Mouse (Mus musculus): ENCODE results near the gene Sh3bp1. TPM values are rescaled to one million over a fixed set of nuclear protein-coding genes. Genes with fewer than 3 reads are reported as not detected.
A peak's percentile ranks its signal among the peaks of the same experiment; 100 is the strongest.

The Sh3bp1 gene
- total and polyA plus RNA-seq, 3 experiments, result 21.0 to 80.2 TPM; not detected in 1

- no peaks in the 10 kb centered on the region for H3K27me3 ChIP-seq (ENCODE audit: control insufficient read depth in 1 of 2, insufficient read depth in 2 of 2, low read length in 2 of 2)
- no peak overlapping the region for H3K27ac ChIP-seq (ENCODE audit: control insufficient read depth, low read depth, low read length)
- H3K4me1 ChIP-seq (ENCODE audit: control insufficient read depth in 1 of 2, insufficient read depth in 2 of 2, low read length in 2 of 2), result peaks cover 4 to 36% of the 10 kb centered on the region in 2 experiments
- DNase-seq (ENCODE audit: low read depth, low spot score), result no peak
- H3K4me3 ChIP-seq (ENCODE audit: control insufficient read depth in 1 of 2, insufficient read depth in 1 of 2, low read depth in 2 of 2, low read length in 2 of 2), result peak overlapping the region; percentile 14 to 19; a peak in 3 of 4 replicates
- H3K79me2 ChIP-seq (ENCODE audit: control insufficient read depth, insufficient read depth, low read length, poor library complexity), result peaks cover 21% of the 10 kb centered on the region
- H3K9ac ChIP-seq (ENCODE audit: control insufficient read depth, low read depth, low read length, poor library complexity, severe bottlenecking), result peak overlapping the region; percentile 22; the same call in 1 of the 2 replicates
- H3K36me3 ChIP-seq (ENCODE audit: control insufficient read depth in 1 of 2, insufficient read depth in 2 of 2, low read length in 2 of 2), result peaks cover 0 to 15% of the 10 kb centered on the region in 2 experiments; a peak in 2 of 4 replicates
- H3K9me3 ChIP-seq (replicated peaks; ENCODE audit: insufficient read depth, low read length), result no peaks in the 10 kb centered on the region
- TF ChIP-seq USF1 (IDR thresholded peaks at IDR 0.05; ENCODE audit: low read depth, low read length) (no peak), MYC (IDR thresholded peaks at IDR 0.05; ENCODE audit: low read depth, low read length) (no peak), MYB (IDR thresholded peaks at IDR 0.05; ENCODE audit: low read depth, low read length) (no peak), ZKSCAN1 (IDR thresholded peaks at IDR 0.05; ENCODE audit: low read depth, low read length) (no peak), POLR2A (IDR thresholded peaks at IDR 0.05; ENCODE audit: control insufficient read depth in 1 of 2, insufficient read depth in 1 of 2, low read depth in 1 of 2, low read length in 2 of 2, poor library complexity in 1 of 2) (no peak), MAFK (IDR thresholded peaks at IDR 0.05; ENCODE audit: borderline replicate concordance, low read depth, low read length) (no peak), UBTF (IDR thresholded peaks at IDR 0.05; ENCODE audit: borderline replicate concordance, insufficient read depth, low read depth, low read length) (no peak), SMC3 (IDR thresholded peaks at IDR 0.05; ENCODE audit: low read depth, low read length) (no peak), ELF1 (IDR thresholded peaks at IDR 0.05; ENCODE audit: low read depth, low read length) (no peak)
Observed at GRCm38 (mm10) chr15:78916052-78916826, 16.7 kb downstream of the Sh3bp1 start.

- Histone ChIP-seq H3K4me3 (ENCODE audit: control insufficient read depth in 1 of 2, insufficient read depth in 1 of 2, low read depth in 2 of 2, low read length in 2 of 2) (no peak overlapping the region), H3K4me1 (ENCODE audit: control insufficient read depth in 1 of 2, insufficient read depth in 2 of 2, low read length in 2 of 2) (peaks cover 4 to 53% of the 10 kb centered on the region in 2 experiments), H3K9ac (ENCODE audit: control insufficient read depth, low read depth, low read length, poor library complexity, severe bottlenecking) (no peak overlapping the region), H3K27me3 (ENCODE audit: control insufficient read depth in 1 of 2, insufficient read depth in 2 of 2, low read length in 2 of 2) (no peaks in the 10 kb centered on the region), H3K79me2 (ENCODE audit: control insufficient read depth, insufficient read depth, low read length, poor library complexity) (peaks cover 21% of the 10 kb centered on the region), H3K27ac (ENCODE audit: control insufficient read depth, low read depth, low read length) (no peak overlapping the region), H3K36me3 (ENCODE audit: control insufficient read depth in 1 of 2, insufficient read depth in 2 of 2, low read length in 2 of 2) (peaks cover 0 to 31% of the 10 kb centered on the region in 2 experiments; a peak in 2 of 4 replicates), H3K9me3 (replicated peaks; ENCODE audit: insufficient read depth, low read length) (no peaks in the 10 kb centered on the region)
- TF ChIP-seq ZC3H11A (IDR thresholded peaks at IDR 0.05; ENCODE audit: low read depth, low read length) (no peak), SIN3A (IDR thresholded peaks at IDR 0.05; ENCODE audit: low read length) (no peak), CTCF (IDR thresholded peaks at IDR 0.05 in 2 of 3, conservative IDR thresholded peaks at IDR 0.05 in 1 of 3; ENCODE audit: control insufficient read depth in 1 of 3, insufficient read depth in 1 of 3, low read depth in 2 of 3, low read length in 3 of 3, poor library complexity in 1 of 3, severe bottlenecking in 1 of 3) (no peak), EP300 (IDR thresholded peaks at IDR 0.05; ENCODE audit: low read depth in 1 of 2, low read length in 2 of 2) (no peak), USF1 (IDR thresholded peaks at IDR 0.05; ENCODE audit: low read depth, low read length) (no peak), KAT2A (conservative IDR thresholded peaks at IDR 0.05; ENCODE audit: low read depth, low read length) (no peak), ZMIZ1 (IDR thresholded peaks at IDR 0.05; ENCODE audit: low read depth, low read length) (no peak), CHD2 (IDR thresholded peaks at IDR 0.05; ENCODE audit: low read length) (no peak)
- no peak for DNase-seq (ENCODE audit: low read depth, low spot score)
Observed at GRCm38 (mm10) chr15:78918126-78918525, 18.6 kb downstream of the Sh3bp1 start.
